Mouse (Mus musculus) granulocyte monocyte progenitor cell, adult 5-6 weeks (primary cell): ENCODE measurements around the gene Cpeb3. TPM values are rescaled to one million over a fixed set of nuclear protein-coding genes. Genes with fewer than 3 reads are reported as not detected.
"Not testable (repeated sequence)": the region's sequence is repeated elsewhere in the genome, so short reads cannot be mapped to it uniquely, and the experiment has no call there.

Experiments used
- ATAC-seq: replicated peaks from 2 replicates; pipeline ENCODE4 v1.8.0; 2016; ENCODE audit warnings: mild to moderate bottlenecking, moderate TSS enrichment, inconsistent platforms; ENCODE audit not compliant: poor library complexity, severe bottlenecking
- total RNA-seq, 2 experiments: library from RNA; stranded (forward) in 1 of 2; stranded (reverse) in 1 of 2; fragments of 200-712, 200-1000 nt in 1 of 2; fragments of >200 nt in 1 of 2; fragmentation: Nextera tagmentation in 1 of 2; gene quantifications; 2 replicates each; pipeline ENCODE4 v1.2.3; 2014 to 2017

Gene Cpeb3
- total RNA-seq, 2 experiments from 2014 or later = 0.10 TPM; not detected in 1

DNA sequence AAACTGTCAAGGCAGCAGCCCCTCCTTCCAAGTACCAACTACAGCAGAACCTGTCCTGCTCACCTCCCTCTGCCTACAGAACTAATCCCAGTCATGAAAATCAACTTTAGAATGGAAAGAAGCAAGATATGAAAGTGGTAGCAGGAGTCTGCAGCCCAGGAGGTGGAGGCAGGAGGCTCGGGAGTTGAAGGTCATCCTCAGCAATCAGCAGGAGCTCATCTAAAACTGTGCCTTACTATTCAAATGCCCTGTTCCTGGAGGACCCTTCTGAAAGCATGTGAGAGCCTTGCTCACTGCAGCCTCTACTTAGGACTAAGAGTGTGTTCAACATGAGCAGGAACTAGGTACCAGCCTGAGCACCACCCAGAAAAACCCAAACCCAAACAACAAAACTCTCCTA is 36.3 kb downstream of the Cpeb3 start:
- ATAC-seq = no peak

DNA sequence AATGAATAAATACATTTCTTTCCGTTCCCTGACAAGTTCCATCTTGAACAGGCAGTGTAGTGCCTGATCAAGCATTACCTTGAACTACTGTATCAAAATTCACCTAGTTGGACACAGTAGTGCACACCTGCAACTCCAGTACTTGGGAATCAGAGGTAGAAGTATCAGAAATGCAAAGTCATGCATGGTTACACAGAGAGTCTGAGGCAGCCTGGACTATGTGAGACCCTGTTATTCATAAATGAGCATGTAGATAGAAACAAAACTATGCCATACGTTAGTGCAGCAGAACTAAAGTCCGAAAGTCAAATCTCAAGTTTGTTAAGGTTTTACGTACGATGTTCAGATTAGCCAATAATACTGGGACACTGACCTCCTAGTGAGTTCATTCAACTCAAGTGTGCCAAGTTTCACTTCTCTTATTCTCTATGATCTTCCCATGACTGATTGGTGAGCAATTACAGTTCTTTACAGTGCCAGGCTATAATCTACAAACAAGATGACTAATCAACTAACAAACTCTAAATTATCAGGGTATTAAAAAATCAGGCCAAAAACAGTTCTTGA is 51.5 kb downstream of the Cpeb3 start:
- ATAC-seq = peak; percentile 99

DNA sequence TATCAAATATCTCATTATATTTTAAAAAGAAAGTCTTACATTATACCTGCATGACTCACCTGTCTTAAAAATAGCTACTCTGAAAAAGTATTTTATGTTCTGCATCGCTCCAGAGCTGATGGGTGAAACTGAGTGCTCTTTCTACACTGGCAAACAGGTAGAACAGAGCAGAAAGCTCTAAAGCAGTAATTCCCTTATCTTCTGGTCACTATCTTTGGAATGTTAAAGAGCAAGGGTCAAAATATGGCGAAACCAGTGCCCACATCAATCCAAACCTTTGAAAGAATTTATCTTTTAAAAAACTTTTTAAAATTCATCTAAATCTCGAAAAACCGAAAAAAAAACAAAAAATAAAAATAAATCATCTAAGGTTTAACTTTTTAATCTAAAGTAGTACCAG is 52.4 kb downstream of the Cpeb3 start:
- no peak for ATAC-seq

DNA sequence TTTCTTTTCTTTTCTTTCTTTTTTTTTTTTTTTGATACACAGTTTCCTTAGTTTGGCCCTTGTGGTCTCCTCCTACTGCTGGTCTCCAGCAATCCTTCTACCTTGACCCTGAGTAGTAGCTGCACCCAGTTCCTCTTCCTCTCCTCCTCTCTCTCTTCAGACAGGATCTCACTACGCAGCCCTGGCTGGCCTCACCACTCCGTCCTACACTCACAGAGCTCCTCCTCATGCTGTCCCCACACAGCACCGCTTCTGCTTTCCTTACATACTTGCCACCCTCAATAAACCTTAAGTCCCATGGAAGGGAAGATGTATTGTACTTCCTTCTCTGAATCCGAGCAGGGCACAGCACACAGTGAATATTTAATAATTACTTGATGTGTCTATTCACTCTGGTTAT is 61.3 kb downstream of the Cpeb3 start:
- ATAC-seq = peak; percentile 92

DNA sequence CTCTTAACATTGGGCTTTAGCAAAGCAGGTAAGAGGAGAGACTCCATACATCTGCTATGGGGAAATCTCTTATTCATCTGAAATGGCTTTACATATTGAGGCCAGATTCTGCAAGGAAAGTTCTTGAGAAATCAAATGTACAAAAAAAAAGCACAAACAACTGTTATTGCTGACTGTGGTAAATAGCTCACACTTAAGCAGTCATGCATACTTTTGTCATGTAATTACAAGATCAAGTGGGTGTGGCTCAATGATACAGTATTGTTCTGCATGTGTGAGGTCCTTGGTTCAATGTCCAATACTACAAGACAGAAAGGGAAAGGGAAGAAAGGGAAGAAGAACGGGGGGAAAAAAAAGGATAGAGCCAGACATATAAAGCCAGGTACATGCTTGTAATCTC is 62.6 kb downstream of the Cpeb3 start:
- ATAC-seq = no peak

DNA sequence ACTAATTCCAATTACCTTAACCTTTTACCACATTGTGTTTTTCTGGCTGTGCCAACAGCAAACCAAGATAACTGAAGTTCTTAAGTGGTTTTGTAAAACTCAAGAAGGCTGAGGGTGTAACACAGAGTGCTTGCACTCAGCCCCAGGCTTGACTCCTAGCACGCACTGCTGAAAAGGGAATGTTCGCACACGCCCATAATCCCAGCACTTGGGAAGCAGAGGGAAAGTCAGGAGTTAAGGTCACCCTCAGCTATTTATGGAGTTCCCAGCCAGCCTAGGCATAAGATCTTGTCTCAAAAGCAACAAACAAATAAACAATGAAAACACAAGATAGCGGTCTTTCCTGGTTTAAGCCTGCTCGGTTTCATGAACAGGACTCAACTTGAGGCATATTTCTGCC is 63.0 kb downstream of the Cpeb3 start:
- no peak for ATAC-seq

DNA sequence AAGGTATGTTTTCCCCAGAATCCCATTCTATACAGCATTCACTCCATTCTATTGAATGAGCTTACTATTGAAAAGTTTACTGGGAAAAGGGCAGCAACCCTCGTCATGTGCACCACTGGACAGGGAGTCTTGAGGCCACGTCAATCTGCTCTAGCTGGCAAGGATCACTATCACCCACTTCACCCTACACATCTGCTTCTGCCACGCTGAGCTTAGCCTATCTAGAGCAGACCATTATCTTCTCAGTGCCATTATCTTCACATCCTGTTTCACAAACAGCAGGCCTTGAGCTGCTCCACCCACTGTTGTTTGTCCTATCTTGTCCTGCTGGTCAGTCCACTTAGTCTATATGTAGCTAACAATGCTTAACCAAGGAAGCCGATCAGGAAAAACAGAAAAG is 66.8 kb downstream of the Cpeb3 start:
- ATAC-seq = no peak

DNA sequence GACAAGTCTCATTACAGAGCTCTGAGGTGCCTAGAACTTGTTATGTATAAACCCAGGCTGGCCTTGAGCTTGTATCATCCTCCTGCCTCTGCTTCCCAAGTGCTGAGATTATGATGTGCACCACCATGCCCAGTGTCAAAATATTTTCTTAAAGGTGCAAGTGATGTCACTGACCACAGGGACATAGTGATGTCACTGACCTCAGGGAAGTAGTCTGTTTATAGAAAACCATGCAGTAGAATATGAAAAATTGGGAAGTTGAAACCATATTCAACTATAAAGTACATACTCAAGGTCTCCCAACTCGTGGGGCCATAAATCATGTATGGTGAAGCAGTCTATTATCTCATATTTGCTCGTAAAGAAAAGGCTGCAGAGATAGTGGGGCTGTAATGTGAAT is 71.3 kb downstream of the Cpeb3 start:
- ATAC-seq = peak; percentile 66

DNA sequence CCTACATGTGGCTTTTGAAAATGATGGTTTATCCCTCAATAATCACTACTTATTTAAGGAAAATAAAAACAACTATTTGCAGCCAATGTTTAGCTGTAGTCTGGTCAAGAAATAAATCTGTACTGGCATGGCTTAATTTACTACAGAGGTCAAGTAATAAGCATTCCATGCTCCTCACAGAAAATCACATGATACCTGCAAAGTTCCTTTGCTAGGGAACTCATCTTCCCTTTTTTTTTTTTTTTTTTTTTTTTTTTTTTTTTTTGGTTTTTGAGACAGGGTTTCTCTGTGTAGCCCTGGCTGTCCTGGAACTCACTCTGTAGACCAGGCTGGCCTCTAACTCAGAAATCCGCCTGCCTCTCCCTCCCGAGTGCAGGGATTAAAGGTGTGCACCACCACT is 72.9 kb downstream of the Cpeb3 start:
- ATAC-seq = not testable (repeated sequence)

DNA sequence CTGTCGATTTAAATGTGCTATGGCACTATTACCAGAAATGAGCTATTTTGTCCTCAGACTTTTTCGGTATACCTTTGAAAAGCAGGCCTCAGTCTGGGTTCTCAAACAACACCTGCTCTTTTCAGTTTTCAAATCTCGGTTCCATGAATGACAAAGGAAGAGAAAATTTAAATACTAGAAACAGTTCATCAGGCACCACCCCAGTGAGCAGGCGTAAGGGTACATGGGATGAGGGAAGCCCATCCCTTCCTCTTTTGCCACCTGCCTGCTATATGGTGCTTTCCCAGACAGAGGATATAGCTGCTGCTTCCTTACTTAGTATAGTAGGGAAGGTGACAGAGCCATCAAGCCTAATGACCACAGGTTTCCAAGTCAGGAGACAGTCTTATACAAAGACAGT is 74.7 kb downstream of the Cpeb3 start:
- ATAC-seq = no peak

DNA sequence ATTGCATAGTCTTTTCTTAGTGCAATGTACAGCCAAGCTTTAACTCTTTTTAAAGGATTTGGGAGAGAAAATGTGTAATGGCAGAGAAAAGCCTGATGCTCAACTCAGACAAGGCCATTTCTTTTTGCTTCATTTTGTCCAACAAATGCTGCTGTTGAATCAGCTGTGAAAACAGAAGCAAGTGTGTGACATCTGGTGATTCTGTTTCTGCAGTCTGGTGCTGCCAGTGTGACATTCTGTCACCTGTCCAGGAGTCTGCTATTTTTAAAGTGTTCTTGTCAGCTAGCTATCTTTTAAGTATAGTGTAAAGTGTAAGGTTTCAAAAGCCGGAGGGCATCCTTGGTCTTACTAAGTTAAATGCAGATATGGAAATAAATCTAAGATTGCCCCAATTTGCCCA is 76.7 kb downstream of the Cpeb3 start:
- no peak for ATAC-seq

DNA sequence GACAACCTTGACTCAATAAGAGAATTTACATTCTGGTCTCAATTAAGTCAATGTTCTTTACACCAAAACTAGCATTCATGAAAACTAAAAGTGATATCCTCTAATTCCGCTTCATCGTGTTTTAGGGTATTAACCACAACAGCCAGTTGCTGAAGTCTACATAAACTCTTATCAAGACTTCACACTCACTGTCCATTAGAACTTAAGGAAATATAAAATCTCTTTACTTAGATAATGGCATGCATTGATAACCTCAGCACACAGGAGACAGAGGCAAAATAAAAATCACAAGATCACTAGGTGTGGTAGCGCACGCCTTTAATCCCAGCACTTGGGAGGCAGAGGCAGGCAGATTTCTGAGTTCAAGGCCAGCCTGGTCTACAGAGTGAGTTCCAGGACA is 79.9 kb downstream of the Cpeb3 start:
- ATAC-seq = no peak

DNA sequence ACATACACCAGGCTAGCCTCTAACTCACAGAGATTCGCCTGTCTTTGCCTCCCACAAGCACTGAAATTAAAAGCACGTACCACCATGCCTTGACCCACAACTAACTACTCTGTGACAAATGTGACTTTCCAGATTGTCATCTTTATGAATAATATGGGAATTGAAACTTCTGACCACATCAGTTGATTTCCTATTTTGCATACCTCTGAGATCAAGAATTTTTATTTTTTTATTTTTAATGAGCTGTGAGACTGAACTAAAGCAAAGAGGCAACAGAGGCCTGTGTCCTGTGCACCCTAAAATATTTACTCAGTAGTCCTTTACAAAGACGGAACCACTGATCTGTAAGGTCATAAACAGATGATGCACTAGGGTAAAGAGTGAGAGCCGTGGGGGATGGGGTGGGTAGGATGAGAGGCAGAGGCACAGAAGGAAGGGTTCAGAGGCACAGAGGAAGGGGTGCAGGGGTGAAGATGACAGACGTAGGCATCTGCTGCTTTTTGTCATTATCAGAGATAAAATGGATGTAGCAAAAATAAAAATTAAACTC is 81.3 kb downstream of the Cpeb3 start:
- no peak for ATAC-seq

DNA sequence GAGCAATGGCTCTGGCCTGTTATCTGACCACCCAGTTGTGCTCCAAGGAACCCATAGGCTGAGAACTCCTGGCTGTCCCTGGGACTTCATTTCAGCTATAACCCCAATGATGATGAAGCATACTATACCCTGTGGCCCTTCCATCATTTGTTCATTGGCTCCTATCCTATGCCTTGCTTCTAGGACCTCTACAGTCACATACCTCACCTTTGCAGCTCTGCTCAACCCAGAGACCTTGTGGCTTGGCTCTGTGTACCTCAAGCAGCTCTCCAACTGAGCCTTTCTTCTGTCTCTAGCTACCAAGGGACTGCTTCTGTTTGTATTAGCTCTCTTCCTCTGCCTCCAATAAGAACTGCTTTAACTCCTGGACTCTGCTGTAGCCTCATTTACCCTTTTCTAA is 83.4 kb downstream of the Cpeb3 start:
- no peak for ATAC-seq

DNA sequence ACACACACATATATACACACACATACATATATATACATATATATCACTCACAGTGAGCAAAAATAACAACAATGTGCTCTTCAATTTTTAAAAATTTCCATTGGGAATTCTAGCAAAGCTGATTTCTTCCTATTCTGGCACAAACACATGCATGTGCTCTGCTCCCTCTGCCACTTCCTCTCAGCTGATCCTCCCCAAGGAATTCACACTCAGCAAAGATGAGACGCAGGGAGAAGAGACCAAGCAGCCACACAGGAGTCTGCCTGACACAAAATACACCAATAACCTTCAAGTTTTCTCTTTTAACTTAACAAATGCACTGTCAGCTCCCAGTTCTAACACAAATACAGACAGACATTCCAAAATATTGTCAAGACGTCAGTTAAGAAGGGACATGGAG is 89.1 kb downstream of the Cpeb3 start:
- no peak for ATAC-seq

DNA sequence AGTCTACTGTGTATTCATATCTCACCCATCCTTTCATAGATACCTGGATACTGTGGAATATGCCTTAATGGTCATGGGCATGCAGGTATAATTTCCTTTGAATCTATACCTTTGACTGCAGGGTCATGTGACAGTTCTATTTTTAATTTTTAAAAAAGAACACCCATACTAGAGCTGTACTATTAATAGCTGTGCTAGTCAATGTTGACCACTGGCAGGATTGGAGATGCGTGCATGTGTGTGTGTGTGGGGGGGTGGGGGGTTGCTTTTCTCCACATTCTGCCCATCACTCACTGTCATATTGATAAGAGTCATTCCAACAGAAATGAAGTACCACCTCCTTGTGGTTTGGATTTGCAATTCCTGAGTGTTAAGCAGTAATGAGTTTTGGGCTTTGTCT is 92.6 kb downstream of the Cpeb3 start:
- ATAC-seq = no peak

DNA sequence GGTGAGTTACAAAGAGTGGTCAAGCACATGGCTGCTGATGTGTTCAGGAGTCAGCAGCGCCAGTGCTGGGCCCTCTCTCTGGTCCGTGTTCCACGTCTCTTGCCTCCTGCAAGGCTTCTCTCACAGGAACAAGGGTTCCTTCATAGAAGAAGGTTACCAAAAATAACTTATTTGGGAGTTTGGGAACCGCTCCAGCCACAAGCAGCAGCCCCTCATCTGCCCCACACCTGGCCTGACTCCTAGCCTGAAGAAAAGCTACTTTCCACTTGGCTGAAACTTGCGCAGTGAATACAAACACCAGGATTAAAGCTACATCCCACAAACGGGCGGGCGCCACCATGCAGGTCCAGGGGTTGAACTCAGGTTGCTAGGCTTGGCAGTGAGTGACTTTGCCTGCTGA is 93.0 kb downstream of the Cpeb3 start:
- ATAC-seq = no peak

DNA sequence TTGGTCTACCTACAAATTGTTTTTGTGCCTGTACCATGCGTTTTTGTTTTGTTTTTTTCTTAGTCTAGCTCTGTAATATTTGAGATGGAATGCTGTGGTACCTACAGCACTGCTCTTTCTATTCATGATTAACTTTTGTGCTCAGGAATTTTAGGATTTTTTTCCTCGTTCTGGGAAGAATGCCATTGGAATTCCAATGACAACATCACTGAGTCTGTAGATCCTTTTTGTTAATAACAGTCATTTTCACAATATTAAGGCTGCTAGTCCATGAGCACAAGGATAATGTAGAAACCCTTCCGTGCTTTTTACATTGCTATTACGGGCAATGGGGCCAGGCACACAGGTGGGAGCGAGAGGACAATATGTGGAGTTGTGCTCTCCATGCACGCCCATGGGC is 96.6 kb downstream of the Cpeb3 start:
- ATAC-seq = no peak

DNA sequence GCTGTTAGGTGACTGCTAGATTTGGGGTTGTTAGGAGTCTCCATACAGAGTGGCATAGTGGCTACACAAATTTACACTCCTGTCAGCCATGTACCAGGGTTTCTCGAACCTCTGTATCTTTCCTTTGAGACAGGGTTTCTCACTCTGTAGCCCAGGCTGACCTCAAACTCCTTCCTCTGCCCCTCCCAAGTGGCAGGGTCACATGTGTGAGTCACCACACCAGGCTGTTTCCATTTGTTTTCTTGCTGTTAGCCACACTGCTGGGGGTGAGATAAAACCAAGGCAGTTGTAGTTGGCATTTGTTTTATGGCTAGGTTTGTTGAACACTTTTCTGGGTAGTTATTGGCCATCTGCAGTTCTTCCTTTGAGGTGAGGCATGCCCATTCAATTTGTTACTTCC is 97.9 kb downstream of the Cpeb3 start:
- no peak for ATAC-seq

DNA sequence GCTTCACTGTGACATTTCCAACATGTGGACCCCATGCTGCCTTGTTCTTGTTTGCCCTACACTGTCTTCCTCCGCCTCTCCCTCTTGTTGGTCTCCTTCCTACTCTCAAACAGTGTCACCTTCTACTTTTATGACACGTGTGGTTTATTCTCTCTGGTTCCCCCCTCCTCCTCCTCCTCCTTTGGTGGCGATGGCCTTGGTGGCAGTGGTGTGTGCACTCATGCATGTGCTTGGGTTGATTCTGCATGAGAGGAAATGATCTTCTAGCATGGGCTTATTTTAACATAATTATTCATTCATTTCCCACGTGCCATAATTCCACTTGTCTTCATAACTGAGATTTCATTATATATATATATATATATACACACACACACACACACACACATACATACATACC is 98.5 kb downstream of the Cpeb3 start:
- ATAC-seq = no peak

DNA sequence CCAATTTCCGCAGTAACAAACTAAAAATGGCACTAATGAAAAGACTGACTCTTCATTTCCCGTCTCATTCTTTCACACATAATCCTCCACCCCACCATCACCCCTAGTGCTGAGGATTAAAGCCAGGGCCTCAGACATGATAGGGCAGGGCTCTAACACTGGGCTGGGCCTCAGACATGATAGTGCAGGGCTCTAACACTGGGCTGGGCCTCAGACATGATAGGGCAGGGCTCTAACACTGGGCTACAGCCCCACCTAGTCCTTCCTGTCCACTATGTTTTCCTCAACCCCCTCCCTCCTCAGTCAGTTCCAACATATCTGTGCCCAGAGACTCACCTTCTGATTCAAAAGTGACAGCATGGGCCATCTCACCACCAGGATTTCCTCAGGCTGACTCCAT is 107.7 kb downstream of the Cpeb3 start:
- no peak for ATAC-seq

DNA sequence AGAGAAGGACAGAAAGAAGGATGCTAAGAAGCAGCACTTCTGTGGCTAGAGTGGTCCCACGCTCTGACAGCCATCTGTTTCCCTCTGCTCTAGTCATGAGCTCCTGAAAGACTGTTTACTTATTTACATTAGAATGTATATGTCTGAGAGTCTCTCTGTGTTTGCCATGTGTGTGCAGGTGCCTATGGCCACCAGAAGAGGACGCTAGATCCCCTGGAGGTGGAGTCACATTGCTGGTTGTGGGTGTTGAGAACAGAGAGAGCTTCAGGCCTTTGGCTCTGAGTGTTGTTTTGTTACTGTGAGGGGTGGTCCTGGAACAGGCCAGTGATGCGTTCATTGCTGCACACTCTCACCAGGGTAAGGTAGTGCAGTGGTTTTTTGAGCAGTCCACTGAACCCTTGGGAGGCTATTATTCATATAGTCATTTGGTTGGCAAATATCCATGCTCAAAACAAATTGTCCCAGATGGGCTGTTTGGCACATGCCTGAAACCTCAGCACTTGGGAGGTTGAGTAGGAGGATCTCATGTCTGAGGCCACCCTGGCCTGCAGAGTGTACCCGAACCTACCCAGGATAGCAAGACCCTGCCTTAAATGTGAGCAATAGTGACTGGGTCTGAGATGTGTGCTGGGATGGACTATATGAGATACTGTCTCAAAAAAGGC is 112.6 kb downstream of the Cpeb3 start:
- no peak for ATAC-seq
